Mouse (Mus musculus) kidney, adult 9 months (tissue): ENCODE measurements around the gene Evpl.
"Not testable (repeated sequence)": the region's sequence is repeated elsewhere in the genome, so short reads cannot be mapped to it uniquely, and the experiment has no call there.

Source experiments
- DNase-seq: peaks from one replicate; pipeline ENCODE4 v3.0.0; 2022

Evpl gene

GRCm38 (mm10) chr11:116237742-116238395 lies at the start of gene Evpl:
TSS of gene Evpl (minus strand) at chr11:116238077.
- DNase-seq: peak; percentile 98

- DNase-seq: no peak
Observed at GRCm38 (mm10) chr11:116287351-116287750, 49.5 kb upstream of the Evpl start.

GRCm38 (mm10) chr11:116285770-116286191 lies 47.9 kb upstream of the Evpl start:
- no peak for DNase-seq

- DNase-seq: no peak
Observed at GRCm38 (mm10) chr11:116283982-116284381, 46.1 kb upstream of the Evpl start.

DNA sequence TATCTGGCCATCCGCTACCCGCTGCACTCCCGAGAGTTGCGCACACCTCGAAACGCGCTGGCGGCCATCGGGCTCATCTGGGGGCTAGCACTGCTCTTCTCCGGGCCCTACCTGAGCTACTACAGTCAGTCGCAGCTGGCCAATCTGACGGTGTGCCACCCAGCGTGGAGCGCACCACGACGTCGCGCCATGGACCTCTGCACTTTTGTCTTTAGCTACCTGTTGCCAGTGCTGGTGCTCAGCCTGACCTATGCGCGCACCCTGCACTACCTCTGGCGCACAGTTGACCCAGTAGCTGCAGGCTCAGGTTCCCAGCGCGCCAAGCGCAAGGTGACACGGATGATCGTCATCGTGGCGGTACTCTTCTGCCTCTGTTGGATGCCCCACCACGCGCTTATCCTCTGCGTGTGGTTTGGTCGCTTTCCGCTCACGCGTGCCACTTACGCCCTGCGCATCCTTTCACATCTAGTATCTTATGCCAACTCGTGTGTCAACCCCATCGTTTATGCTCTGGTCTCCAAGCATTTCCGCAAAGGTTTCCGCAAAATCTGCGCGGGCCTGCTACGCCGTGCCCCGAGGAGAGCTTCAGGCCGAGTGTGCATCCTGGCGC lies 45.1 kb upstream of the Evpl start:
- DNase-seq: no peak

GRCm38 (mm10) chr11:116282089-116282488 lies 44.2 kb upstream of the Evpl start:
- peak; percentile 40 for DNase-seq

DNA sequence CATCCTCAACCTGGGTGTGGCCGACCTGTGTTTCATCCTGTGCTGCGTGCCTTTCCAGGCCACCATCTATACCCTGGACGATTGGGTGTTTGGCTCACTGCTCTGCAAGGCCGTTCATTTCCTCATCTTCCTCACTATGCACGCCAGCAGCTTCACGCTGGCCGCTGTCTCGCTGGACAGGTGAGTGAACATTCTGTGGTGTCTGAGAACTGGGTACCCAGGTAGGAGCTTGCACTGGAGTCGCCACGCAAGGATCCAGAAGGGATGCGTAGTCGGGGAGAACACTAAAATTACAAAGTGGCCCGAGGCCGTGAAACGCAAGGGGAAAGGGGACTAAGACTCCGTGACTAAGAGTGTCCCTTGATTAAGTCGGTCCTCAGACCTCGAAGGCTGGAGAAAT lies 43.8 kb upstream of the Evpl start:
- no peak for DNase-seq

DNA sequence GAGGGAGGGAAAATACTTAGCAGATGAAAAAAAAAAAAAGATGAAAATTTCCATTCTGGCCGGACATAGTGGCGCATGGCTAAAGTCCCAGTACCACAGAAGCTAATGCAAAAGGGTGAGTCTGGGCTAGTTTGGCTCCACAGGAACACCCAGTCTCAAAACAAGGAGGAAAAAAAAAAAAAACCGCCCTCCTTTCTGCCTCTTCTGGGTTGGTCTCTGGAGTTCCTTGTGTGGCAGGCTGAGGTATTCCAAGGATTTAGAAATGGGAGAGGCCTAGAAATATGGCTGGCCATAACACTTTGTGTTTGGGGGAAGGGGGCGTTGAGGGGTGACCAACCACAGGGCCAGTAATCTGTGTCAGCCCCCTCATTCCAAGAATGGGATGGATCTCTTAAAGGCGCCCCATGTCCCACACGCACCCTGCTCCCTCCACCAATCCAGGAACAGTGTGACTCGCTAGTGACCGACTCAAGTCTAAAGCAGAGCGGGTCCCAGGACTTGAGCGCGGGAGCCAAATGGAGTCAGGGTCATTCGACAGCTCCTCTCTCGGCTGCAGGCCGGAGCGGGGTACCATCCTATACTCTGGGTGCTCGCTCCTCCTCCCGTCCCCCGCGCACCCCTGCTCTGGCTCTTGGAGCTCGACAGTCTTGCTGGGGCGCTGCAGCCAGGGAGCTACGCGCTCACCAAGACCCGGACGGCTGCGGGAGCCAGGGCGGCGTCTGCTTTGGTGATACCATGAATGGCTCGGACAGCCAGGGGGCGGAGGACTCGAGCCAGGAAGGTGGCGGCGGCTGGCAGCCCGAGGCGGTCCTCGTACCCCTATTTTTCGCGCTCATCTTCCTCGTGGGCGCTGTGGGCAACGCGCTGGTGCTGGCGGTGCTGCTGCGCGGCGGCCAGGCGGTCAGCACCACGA lies 43.1 kb upstream of the Evpl start, which contains the start of gene Galr2:
Gene Galr2, plus strand, starts transcription at position 189 of the 913 bp plus-strand sequence.
- no peak for DNase-seq

GRCm38 (mm10) chr11:116277184-116277583 lies 39.3 kb upstream of the Evpl start:
- not testable (repeated sequence) for DNase-seq

DNA sequence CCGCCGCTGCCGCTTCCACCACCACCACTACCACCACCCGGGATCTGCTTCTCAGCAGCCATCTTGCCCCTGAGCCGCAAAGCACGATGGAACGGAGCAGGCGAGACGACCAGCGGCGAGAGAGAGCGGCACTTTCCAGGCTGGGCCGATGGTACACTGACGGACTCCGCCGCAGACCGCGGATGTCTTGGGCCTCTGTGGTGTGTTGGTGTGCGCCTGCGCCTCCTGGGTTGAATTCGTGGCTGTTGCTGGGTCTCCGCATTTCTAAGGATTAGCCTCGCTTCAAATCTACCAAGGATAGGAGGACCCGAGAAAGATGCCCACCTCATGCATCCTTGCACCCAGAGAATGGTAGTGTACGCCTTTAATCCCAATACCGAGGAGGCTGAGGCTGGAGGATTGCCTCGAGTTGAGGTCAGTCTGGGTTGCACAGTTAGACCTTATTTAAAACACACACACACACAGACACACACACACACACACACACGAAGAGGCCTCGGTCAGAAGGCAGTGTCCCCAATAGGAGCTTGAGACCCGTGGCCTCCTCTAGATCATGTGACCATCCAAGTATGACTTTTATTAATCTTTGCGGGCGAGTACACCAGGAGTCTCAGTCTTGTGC lies 36.3 kb upstream of the Evpl start, which contains the start of gene Srp68:
Gene Srp68, minus strand, starts transcription at position 173 of the 622 bp plus-strand sequence.
- DNase-seq: peak; percentile 94

DNA sequence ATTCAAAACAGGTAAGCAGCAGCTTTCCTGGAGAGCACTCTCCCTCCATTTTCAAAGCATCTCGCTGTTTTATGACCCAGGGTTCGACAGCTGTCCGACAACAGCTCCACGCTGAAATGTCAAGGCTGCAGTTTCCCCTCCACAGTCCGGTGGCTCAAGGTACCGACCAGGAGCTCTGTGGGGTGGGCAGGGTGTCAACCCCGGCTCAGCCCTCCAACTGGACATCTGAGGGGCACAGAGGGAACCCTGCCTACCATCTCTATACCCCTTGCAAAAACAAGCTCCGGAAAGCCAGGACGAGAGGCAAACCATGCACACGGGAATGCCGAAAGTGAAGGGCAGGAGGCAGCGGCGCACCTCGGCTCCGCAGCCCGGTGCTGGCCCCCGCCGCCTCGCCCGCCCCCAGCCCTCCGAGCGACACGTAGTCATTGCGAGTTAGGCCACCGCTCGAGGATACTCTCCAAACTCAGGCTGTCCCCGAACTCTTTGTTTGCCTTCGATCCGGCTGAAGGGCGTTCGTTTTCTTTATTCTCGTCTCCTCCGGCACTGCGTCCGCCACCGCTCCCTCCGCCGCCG lies 35.7 kb upstream of the Evpl start:
- no peak for DNase-seq

DNA sequence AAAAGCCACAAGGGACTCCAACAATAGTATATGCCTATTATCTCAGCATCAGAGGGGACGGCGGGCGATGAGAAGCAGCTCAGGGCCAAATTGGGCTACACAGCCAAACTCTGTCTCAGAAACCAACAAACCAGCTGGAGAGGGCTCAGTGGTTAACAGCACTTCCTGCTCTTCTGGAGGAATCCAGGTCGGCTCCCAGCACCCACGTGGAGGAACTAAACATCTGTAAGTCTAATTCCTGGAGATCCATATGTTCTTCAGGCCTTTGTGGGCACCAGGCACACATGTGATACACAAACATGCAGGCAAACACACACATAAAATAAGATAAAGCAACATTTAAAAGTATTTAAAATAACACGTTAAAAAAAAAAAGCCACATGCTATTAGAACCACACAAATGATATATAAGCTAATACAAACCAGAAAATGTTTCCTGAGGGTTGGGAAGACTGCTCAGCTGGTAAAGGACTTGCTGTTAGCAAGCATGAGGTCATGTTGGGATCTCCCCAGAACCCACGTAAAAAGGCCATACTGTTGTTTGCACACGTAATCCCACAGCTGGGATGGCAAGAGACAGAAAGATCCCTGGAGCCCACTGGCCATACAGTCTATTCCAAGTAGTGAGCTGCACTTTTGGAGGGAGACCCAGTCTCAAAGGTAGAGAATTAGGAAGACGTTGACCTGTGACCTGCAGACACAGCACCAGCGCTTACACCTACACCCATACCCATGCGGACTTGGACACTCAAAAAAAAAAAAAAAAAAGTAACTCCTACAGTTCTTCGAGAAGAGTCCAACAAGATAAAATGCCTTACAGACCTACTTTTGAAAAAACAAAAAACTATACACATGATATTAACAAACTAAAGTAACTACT lies 35.0 kb upstream of the Evpl start:
- DNase-seq: no peak

- DNase-seq: no peak
Observed at GRCm38 (mm10) chr11:116269560-116269959, 31.7 kb upstream of the Evpl start.

GRCm38 (mm10) chr11:116268313-116268712 lies 30.4 kb upstream of the Evpl start:
- DNase-seq: no peak

GRCm38 (mm10) chr11:116267637-116268036 lies 29.8 kb upstream of the Evpl start:
- DNase-seq: no peak

DNA sequence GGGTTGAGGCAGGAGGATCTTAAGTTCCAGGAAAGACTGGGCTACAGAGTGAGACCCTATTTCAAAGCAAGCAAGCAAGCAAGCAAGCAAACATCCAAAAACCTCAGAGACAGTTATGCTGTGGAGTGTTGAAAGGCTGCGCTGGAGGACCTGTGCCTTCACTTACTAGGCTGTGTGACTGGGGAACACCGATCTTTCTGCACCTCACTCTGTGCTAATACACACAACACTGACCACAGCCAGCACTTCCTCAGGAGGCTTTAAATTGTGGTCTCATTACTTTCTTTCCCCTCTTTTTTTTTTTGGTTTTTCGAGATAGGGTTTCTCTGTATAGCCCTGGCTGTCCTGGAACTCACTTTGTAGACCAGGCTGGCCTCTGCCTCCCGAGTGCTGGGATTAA lies 28.0 kb upstream of the Evpl start:
- DNase-seq: no peak

- DNase-seq: no peak
Observed at GRCm38 (mm10) chr11:116265352-116265751, 27.5 kb upstream of the Evpl start.

DNA sequence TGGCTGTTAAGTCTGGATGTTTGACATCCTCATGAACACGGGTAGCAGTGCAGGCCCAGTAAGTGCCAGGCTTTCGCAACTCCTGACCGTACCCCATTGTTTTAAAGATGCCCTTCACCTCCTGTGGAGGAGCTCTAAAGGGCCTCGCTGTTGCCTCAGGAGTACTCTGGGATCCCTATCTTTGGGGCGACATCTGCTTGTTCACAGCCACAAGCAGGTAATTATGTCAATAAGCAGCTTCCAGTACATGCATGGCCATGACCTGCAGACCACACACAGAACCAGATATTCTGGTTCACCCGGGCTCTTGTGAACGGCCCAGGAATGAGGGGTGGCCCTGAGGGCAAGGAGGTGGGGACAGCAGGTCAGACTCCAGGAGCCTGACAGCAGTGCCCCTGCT lies 22.4 kb upstream of the Evpl start:
- no peak for DNase-seq

- no peak for DNase-seq
Observed at GRCm38 (mm10) chr11:116259461-116259860, 21.6 kb upstream of the Evpl start.

DNA sequence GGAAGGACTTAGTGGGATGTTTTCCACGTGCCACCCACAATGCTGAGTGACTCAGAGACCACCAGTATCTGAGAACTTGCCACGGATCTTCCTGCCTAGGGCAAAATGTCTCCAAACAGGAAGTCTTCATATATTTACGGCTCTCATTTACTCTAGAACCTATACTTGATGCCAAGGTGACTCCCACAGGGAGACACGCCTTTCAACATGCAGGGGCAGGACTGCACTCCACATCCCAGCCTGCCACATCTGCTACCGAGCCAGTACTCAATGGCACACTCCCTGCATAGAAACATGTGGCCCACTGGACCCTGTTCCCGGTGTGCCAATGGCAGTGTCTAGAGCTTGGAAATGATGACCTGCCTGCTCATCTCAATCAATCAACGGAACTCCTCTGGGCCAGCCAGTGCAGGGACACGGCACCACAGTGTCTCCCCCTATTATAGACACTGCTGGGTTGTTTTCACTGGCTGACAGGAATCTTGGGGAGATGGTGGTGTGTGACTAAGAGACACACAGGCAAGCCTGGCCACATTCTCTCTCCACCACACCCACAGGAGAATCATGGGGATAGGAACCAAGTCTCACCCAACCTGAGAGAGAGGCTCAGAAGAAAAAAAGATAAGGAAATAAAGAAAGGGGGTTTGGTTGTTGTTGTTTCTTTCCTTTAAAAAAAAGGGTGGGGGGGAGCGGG lies 18.3 kb upstream of the Evpl start:
- DNase-seq: no peak
